Mouse (Mus musculus): ENCODE results near the gene Por. TPM values are rescaled to one million over a fixed set of nuclear protein-coding genes. Genes with fewer than 3 reads are reported as not detected.

The Por gene
- polyA plus RNA-seq, 1 experiment from 2014 or later = 63.5 TPM

GRCm38 (mm10) chr5:135659956-135660355 is 9.9 kb upstream of the Por start:
- WGBS = 69% methylated on average over 4 of the region's 4 CpGs
- H3K27ac ChIP-seq (replicated peaks; ENCODE audit: low read depth, low read length) = no peak overlapping the region
- H3K4me3 ChIP-seq (ENCODE audit: low read depth, low read length) = no peak overlapping the region
- H3K27me3 ChIP-seq (ENCODE audit: control insufficient read depth, insufficient read depth, low read length) = no peaks in the 10 kb centered on the region
- no peak overlapping the region for H3K9ac ChIP-seq (replicated peaks; ENCODE audit: low read length)
- H3K4me1 ChIP-seq (ENCODE audit: control insufficient read depth, insufficient read depth, low read length) = no peaks in the 10 kb centered on the region
- no peak for ATAC-seq (replicated peaks; ENCODE audit: insufficient number of reproducible peaks, low FRiP score, low TSS enrichment, low read depth)
- H3K36me3 ChIP-seq (replicated peaks; ENCODE audit: control insufficient read depth, insufficient read depth, low read depth, low read length) = no peaks in the 10 kb centered on the region
- DNase-seq (ENCODE audit: low spot score) = no peak
- no peak overlapping the region for H3K4me2 ChIP-seq (ENCODE audit: low read depth, low read length)
- no peaks in the 10 kb centered on the region for H3K9me3 ChIP-seq (replicated peaks; ENCODE audit: control insufficient read depth, low read length)

DNA sequence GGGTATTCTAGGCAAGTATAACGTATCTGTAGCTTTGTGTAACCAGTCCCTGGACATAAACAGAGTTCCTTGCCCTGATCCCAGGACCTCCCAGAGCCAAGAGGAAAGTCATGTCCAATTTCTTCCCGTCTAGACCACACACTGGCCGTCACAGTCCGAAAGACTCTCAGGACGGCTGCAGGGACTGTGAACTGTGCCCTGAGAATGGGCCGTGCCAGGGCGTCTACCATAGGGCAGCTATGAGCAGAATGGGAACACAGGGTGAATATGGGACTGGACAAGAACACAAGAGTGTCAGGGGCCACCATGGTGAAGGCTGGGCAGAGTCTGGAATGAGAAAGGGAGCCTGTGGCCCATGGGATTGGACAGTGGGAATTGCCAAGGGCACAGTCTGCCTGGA is 9.3 kb upstream of the Por start:
- ATAC-seq (replicated peaks; ENCODE audit: insufficient number of reproducible peaks, low FRiP score, low TSS enrichment, low read depth) = no peak
- H3K9me3 ChIP-seq (replicated peaks; ENCODE audit: control insufficient read depth, low read length) = no peaks in the 10 kb centered on the region

DNA sequence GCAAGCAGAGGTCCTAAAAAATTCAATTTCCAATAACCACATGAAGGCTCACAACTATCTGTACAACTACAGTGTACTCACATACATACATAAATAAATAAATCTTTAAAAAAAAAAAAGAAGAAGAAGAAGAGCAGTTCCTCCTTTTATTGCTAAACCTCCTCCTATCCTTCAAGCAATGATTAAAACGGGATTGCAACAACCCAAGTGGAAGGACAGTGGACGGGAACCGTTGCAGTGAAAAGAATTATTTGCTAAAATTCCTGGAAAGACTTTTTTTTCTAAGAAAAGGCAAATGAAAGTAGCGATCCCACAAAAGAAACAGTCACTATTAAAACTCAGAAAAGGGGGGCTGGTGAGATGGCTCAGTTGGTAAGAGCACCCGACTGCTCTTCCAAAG is 2.9 kb upstream of the Por start:
- ATAC-seq (replicated peaks; ENCODE audit: insufficient number of reproducible peaks, low FRiP score, low TSS enrichment, low read depth) (no peak), DNase-seq (ENCODE audit: low spot score) (no peak)
- Histone ChIP-seq H3K9me3 (replicated peaks; ENCODE audit: control insufficient read depth, low read length) (no peaks in the 10 kb centered on the region), H3K27me3 (ENCODE audit: control insufficient read depth, insufficient read depth, low read length) (no peaks in the 10 kb centered on the region), H3K27ac (replicated peaks; ENCODE audit: low read depth, low read length) (no peak overlapping the region), H3K4me2 (ENCODE audit: low read depth, low read length) (no peak overlapping the region), H3K36me3 (replicated peaks; ENCODE audit: control insufficient read depth, insufficient read depth, low read depth, low read length) (no peaks in the 10 kb centered on the region), H3K4me1 (ENCODE audit: control insufficient read depth, insufficient read depth, low read length) (no peaks in the 10 kb centered on the region; the same call in 1 of the 2 replicates), H3K4me3 (ENCODE audit: low read depth, low read length) (no peak overlapping the region), H3K9ac (replicated peaks; ENCODE audit: low read length) (no peak overlapping the region)
- WGBS = 90% methylated on average over 5 of the region's 5 CpGs

More for the DNA sequence above, 9.3 kb upstream of the Por start:
- WGBS = 81% methylated on average over 7 of the region's 7 CpGs
- DNase-seq (ENCODE audit: low spot score) = no peak
- Histone ChIP-seq H3K4me3 (ENCODE audit: low read depth, low read length) (no peak overlapping the region), H3K4me1 (ENCODE audit: control insufficient read depth, insufficient read depth, low read length) (no peaks in the 10 kb centered on the region), H3K27me3 (ENCODE audit: control insufficient read depth, insufficient read depth, low read length) (no peaks in the 10 kb centered on the region), H3K4me2 (ENCODE audit: low read depth, low read length) (no peak overlapping the region), H3K9ac (replicated peaks; ENCODE audit: low read length) (no peak overlapping the region), H3K27ac (replicated peaks; ENCODE audit: low read depth, low read length) (no peak overlapping the region), H3K36me3 (replicated peaks; ENCODE audit: control insufficient read depth, insufficient read depth, low read depth, low read length) (no peaks in the 10 kb centered on the region)

DNA sequence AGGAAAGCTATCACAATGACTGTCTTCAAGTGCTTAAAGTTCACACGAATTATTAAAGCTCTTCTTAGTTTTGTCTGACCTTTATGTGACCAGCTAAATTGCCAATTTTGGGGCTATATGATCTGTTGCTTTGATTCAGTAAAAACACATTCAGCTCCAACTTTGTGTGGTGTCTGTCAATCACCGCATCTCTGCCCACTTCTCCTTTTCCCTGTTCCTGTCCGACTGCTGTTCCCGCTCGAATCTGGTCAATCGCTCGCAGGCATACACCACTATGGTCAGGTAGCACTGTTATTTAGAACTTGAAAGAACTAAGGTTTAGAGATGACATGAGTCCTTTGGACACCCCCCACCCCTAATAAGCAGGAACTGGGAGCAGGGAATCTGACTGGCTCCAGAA is 1.8 kb upstream of the Por start:
- H3K4me1 ChIP-seq (ENCODE audit: control insufficient read depth, insufficient read depth, low read length) = no peaks in the 10 kb centered on the region; the same call in 1 of the 2 replicates
- ATAC-seq (replicated peaks; ENCODE audit: insufficient number of reproducible peaks, low FRiP score, low TSS enrichment, low read depth) (no peak), DNase-seq (ENCODE audit: low spot score) (no peak)
- H3K9me3 ChIP-seq (replicated peaks; ENCODE audit: control insufficient read depth, low read length) = no peaks in the 10 kb centered on the region
- H3K36me3 ChIP-seq (replicated peaks; ENCODE audit: control insufficient read depth, insufficient read depth, low read depth, low read length) = no peaks in the 10 kb centered on the region
- no peak overlapping the region for H3K9ac ChIP-seq (replicated peaks; ENCODE audit: low read length)
- H3K27ac ChIP-seq (replicated peaks; ENCODE audit: low read depth, low read length) = no peak overlapping the region
- no peak overlapping the region for H3K4me3 ChIP-seq (ENCODE audit: low read depth, low read length)
- WGBS = 75% methylated on average over 7 of the region's 7 CpGs
- H3K4me2 ChIP-seq (ENCODE audit: low read depth, low read length) = no peak overlapping the region
- H3K27me3 ChIP-seq (ENCODE audit: control insufficient read depth, insufficient read depth, low read length) = no peaks in the 10 kb centered on the region

GRCm38 (mm10) chr5:135670881-135671280 is 1.0 kb downstream of the Por start:
- H3K4me1 ChIP-seq (ENCODE audit: control insufficient read depth, insufficient read depth, low read length) = no peaks in the 10 kb centered on the region; the same call in none of the 2 replicates
- H3K4me2 ChIP-seq (ENCODE audit: low read depth, low read length) = no peak overlapping the region
- ATAC-seq (replicated peaks; ENCODE audit: insufficient number of reproducible peaks, low FRiP score, low TSS enrichment, low read depth) = no peak

GRCm38 (mm10) chr5:135672509-135672908 is 2.7 kb downstream of the Por start:
- Histone ChIP-seq H3K4me3 (ENCODE audit: low read depth, low read length) (no peak overlapping the region), H3K9ac (replicated peaks; ENCODE audit: low read length) (no peak overlapping the region), H3K36me3 (replicated peaks; ENCODE audit: control insufficient read depth, insufficient read depth, low read depth, low read length) (no peaks in the 10 kb centered on the region), H3K9me3 (replicated peaks; ENCODE audit: control insufficient read depth, low read length) (no peaks in the 10 kb centered on the region), H3K27me3 (ENCODE audit: control insufficient read depth, insufficient read depth, low read length) (no peaks in the 10 kb centered on the region), H3K27ac (replicated peaks; ENCODE audit: low read depth, low read length) (no peak overlapping the region), H3K4me1 (ENCODE audit: control insufficient read depth, insufficient read depth, low read length) (no peaks in the 10 kb centered on the region; the same call in none of the 2 replicates), H3K4me2 (ENCODE audit: low read depth, low read length) (no peak overlapping the region)
- ATAC-seq (replicated peaks; ENCODE audit: insufficient number of reproducible peaks, low FRiP score, low TSS enrichment, low read depth) (no peak), DNase-seq (ENCODE audit: low spot score) (no peak)
- WGBS = 68% methylated on average over 4 of the region's 4 CpGs

More at GRCm38 (mm10) chr5:135670881-135671280, 1.0 kb downstream of the Por start:
- Histone ChIP-seq H3K27ac (replicated peaks; ENCODE audit: low read depth, low read length) (no peak overlapping the region), H3K9me3 (replicated peaks; ENCODE audit: control insufficient read depth, low read length) (no peaks in the 10 kb centered on the region), H3K36me3 (replicated peaks; ENCODE audit: control insufficient read depth, insufficient read depth, low read depth, low read length) (no peaks in the 10 kb centered on the region), H3K4me3 (ENCODE audit: low read depth, low read length) (no peak overlapping the region), H3K27me3 (ENCODE audit: control insufficient read depth, insufficient read depth, low read length) (no peaks in the 10 kb centered on the region), H3K9ac (replicated peaks; ENCODE audit: low read length) (no peak overlapping the region)
- no peak for DNase-seq (ENCODE audit: low spot score)
- WGBS = 50% methylated on average over 2 of the region's 2 CpGs

DNA sequence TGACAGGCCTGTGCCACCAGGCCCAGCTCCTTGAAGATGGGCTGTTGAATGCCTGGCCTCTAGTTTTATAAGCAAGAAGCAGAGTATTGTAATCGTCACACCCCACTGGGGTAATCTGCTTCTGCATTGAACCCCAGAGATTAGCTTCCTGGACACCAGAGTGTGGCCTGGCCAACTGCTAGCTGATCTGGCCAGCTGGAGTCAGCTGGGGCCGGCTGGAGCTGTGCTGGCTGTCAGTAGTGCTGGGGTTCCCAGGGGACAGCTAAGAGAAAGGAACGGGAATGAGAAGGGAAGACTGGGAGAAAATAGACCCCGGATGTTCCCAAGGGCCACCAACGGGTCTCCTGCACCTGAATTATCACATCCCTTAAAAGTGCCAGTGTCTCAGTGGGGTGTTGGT is 3.1 kb downstream of the Por start:
- DNase-seq (ENCODE audit: low spot score) (no peak), ATAC-seq (replicated peaks; ENCODE audit: insufficient number of reproducible peaks, low FRiP score, low TSS enrichment, low read depth) (no peak)
- H3K4me3 ChIP-seq (ENCODE audit: low read depth, low read length) = no peak overlapping the region
- 63% methylated on average over 5 of the region's 5 CpGs for WGBS
- H3K27me3 ChIP-seq (ENCODE audit: control insufficient read depth, insufficient read depth, low read length) = no peaks in the 10 kb centered on the region
- no peak overlapping the region for H3K27ac ChIP-seq (replicated peaks; ENCODE audit: low read depth, low read length)
- H3K9ac ChIP-seq (replicated peaks; ENCODE audit: low read length) = no peak overlapping the region
- no peaks in the 10 kb centered on the region for H3K36me3 ChIP-seq (replicated peaks; ENCODE audit: control insufficient read depth, insufficient read depth, low read depth, low read length)
- H3K9me3 ChIP-seq (replicated peaks; ENCODE audit: control insufficient read depth, low read length) = no peaks in the 10 kb centered on the region
- no peaks in the 10 kb centered on the region; the same call in none of the 2 replicates for H3K4me1 ChIP-seq (ENCODE audit: control insufficient read depth, insufficient read depth, low read length)
- H3K4me2 ChIP-seq (ENCODE audit: low read depth, low read length) = no peak overlapping the region

GRCm38 (mm10) chr5:135674349-135674775 is 4.5 kb downstream of the Por start:
- ATAC-seq (replicated peaks; ENCODE audit: insufficient number of reproducible peaks, low FRiP score, low TSS enrichment, low read depth) (peak; percentile 84), DNase-seq (ENCODE audit: low spot score) (peak; percentile 88)
- Histone ChIP-seq H3K4me1 (ENCODE audit: control insufficient read depth, insufficient read depth, low read length) (no peaks in the 10 kb centered on the region; the same call in none of the 2 replicates), H3K9me3 (replicated peaks; ENCODE audit: control insufficient read depth, low read length) (no peaks in the 10 kb centered on the region), H3K27ac (replicated peaks; ENCODE audit: low read depth, low read length) (peak overlapping the region; percentile 22; the same call in 1 of the 2 replicates), H3K27me3 (ENCODE audit: control insufficient read depth, insufficient read depth, low read length) (no peaks in the 10 kb centered on the region), H3K9ac (replicated peaks; ENCODE audit: low read length) (no peak overlapping the region), H3K36me3 (replicated peaks; ENCODE audit: control insufficient read depth, insufficient read depth, low read depth, low read length) (no peaks in the 10 kb centered on the region), H3K4me3 (ENCODE audit: low read depth, low read length) (no peak overlapping the region), H3K4me2 (ENCODE audit: low read depth, low read length) (0 out of 2 replicates have a peak overlapping the region, but pooled peaks have one; percentile 11)
- 5% methylated on average over 3 of the region's 3 CpGs for WGBS

Data from embryonic facial prominence, embryonic 11.5 days (tissue).